Mouse (Mus musculus) heart, postnatal 36 days (tissue): ENCODE measurements around the gene Gm44596. TPM values are rescaled to one million over a fixed set of nuclear protein-coding genes. Genes with fewer than 3 reads are reported as not detected.
"Not testable (repeated sequence)": the region's sequence is repeated elsewhere in the genome, so short reads cannot be mapped to it uniquely, and the experiment has no call there.

Experiments
- DNase-seq, 2 experiments: peaks; one replicate each; pipeline ENCODE4 v3.0.0; 2021 to 2022
- intact Hi-C: fragments of 180-260 bp; cut with DNase I; formaldehyde crosslinking; loops from one replicate; pipeline ENCODE4 v1.15.1; 2025
- total RNA-seq, 2 experiments: library from RNA; stranded (reverse); gene quantifications; 2 replicates each; pipeline ENCODE4 v1.2.3; 2021

Gene Gm44596
- total RNA-seq, 2 experiments from 2014 or later = not detected

DNA sequence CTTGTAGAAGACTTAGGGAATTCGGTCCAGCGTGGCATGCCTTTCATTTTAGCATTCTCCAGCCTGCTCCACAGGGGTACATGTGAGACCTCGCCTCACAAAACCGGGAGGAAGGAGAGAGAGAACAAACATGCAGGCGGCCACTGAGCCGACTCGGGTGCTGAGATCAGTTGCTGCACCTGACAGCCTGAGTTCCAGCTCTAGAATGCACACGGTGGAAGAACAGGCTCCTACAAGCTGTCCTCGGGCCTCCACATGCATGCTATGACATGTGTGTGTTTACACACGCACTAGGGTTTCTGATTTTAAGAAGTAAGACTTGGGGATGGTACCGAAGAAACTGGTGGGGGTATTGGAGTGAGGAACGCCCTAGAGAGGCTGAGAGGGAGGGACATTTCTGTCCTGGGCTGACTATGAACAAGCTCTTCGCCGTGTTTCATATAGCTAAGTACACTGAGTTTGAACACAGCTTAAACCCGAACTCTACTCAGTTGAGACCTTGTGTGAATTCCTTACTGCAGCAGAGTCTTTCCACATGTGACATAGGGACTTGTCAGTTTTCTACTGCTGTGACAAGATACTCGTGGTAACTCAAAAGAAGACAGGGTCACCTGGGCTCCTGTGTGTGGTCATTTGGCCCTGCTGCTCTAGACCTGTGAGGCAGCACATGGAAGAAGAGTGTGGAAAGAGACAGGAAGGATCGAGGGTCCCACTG is 1.2 kb downstream of the Gm44596 start:
- intact Hi-C loops = no loop called here
- no peak for DNase-seq

DNA sequence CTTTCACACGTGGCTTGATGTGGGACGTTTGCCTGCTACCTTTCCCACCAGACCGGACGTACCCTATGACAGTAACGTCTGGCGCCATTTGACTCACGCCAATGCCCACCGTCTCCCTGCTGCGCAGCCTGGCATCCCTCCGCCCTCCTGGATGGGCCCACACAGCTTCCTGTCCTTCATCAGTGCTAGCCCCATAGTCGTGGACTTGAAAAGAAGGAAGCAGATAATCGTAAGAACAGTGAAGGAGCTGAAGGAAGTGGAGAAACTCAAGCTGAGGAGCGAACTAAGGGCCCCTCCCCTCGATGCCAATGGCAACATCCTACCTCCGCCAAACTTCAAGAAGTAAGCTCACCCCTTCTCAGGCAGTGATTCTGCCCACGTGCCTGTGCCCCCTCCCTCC is 4.3 kb downstream of the Gm44596 start:
- intact Hi-C loops = loop anchor here (1.0 kb wide), 1 partner anchor 31 kb away; no protein-coding TSS in a partner anchor
- DNase-seq = no peak

- not testable (repeated sequence) for DNase-seq
- intact Hi-C loops = loop anchor here (1.0 kb wide), 1 partner anchor 30 kb away; no protein-coding TSS in a partner anchor
Measured at GRCm38 (mm10) chr6:128380594-128381167, 5.4 kb downstream of the Gm44596 start.

DNA sequence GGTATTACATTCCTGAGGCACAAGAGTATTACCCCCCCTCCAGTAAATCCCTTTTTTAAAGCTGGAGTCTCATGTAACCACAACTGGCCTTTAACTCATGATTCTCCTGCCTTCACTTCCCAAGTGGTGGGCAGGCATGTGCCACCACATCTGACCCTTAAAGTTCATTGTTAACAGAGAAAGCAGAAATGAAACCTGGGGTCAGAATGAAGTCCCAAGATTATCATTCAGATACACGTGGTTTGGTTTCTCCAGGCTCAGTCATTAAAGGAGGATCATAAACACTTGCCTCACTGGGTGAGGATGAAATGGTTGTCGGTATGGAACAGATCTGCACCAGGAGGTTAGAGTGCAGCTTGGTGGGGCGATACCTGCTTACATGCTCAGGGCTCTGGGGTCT is 6.0 kb downstream of the Gm44596 start:
- DNase-seq = no peak
- intact Hi-C loops = no loop called here

DNA sequence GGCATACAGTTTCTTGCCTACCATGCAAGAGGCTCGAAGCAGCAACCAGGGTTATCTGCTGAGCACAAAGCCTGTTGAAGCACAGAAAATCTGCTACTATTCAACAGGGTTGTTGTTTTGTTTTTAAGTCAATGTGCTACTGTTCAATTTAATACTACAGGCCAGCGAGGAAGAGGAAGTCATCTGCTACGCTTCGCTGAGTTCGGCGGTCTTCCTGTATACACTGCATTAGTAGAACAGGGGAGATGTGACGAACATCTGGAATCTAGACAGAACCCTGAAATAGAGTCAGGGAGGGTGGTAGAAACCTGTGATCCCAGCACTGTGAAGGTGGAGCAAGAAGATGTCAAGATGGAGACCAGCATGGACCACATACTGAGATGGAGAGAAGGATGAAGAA is 8.4 kb downstream of the Gm44596 start:
- intact Hi-C loops = no loop called here
- no peak for DNase-seq

DNA sequence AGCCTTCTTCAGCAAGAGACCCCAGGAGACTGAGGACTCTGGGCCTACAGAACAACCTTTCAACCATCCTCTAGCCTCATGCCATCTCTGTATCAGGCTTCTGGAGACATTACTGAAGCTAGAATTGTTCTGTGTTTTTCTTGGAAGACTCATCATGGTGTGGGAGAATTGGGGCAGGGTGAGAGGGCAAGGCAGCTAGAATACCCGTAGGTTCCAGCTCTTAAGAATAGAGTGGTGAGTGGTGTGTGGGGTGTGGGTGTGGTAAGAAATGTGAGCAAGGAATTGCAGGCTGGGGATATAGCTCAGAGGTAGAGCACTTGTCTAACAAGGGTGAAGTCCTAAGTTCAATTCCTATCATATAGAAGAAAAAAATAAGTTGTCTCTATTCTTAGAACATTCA is 9.7 kb downstream of the Gm44596 start:
- no peak for DNase-seq
- intact Hi-C loops = no loop called here

DNA sequence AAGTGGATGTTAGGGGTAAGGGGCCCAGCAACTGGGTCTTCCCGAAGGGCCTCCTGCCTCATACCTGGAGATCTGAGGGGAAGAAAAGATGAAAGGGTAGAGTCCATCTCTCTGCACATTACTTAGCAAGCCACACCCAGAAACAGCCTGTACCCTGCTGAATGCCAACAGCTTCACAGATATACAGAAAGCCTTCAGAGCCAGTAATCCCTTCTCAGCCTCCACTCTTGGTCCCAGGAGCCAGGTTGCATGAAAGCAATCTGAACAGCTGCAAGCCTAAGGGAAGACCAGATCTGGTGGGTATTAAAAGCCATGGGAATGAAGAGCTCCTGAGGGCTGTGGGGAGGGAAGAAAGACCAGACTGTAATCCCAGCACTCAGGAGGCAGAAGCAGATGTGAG is 13.9 kb downstream of the Gm44596 start:
- intact Hi-C loops = no loop called here
- DNase-seq = no peak

DNA sequence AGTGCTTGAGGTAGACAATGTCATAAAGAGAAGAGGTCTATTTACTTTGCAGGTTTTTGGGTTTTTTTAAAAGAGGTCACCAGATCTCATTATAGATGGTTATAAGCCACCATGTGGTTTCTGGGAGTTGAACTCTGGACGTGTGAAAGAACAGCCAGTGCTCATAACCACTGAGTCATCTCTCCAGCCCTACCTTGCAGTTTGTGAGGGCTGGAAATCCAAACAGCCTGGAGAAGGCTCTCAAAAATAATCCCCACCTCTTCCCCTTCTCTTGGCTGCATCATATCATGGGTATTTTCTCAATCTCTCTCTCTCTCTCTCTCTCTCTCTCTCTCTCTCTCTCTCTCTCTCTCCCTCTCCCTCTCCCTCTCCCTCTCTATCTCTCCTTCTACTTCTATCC is 15.4 kb downstream of the Gm44596 start:
- intact Hi-C loops = no loop called here
- no peak for DNase-seq

DNA sequence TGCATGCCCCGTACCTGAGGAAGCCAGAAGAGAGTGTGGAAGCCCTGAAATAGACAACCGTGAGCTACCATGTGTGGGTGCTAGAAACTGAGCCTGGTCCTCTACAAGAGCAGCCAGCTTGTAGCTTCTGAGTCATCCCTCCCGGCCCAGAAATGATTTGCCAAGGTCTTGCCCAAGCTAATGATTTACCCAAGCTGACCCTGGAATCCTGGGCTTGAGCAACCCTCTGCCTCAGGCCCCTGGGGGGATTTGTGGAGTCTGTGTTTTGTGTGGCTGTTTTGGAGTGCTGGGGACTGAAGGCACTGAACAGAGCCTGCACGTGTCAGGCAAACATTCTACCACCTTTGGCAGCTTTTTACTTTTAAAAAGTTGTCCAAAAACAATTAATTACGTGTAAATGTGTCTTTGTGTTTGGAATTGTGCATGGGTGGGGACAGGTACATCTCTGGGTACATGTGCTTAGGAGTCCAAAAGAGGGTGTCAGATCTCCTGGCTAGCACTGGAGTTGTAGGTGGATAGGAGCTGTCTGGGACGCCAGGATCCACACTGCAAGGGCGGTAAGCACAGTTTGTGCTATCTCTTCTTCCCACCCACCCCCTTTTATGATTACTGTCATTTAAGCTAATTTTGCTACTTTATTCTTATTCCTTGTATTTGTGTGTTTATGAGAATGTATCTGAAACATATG is 22.4 kb downstream of the Gm44596 start:
- no peak for DNase-seq
- intact Hi-C loops = no loop called here

DNA sequence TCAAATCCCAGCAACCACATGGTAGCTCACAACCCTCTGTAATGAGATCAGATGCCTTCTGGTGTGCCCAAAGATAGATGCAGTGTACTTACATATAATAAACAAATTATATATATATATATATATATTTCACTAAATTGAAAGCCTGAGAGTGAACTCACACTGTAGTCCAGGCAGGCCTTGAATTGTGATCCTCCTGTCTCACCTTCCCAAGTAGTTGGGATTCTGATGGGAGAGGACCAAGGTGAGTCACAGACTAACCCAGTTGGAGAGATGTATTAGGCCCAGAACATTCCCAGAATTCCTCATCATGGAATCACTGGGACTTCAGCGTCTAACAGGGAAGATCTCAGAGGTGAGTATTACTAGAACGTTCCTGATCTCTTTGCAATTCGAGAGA is 23.7 kb downstream of the Gm44596 start, which contains the start of gene Nrip2:
TSS of gene Nrip2 (plus strand) at position 301 of the 400 bp plus-strand sequence.
- no peak for DNase-seq
- intact Hi-C loops = no loop called here

GRCm38 (mm10) chr6:128399421-128400185 is 24.3 kb downstream of the Gm44596 start:
- DNase-seq = peak in 1 of 2 experiments; percentile 24
- intact Hi-C loops = no loop called here

GRCm38 (mm10) chr6:128404708-128405107 is 29.4 kb downstream of the Gm44596 start:
- DNase-seq = no peak
- intact Hi-C loops = loop anchor here (5.0 kb wide), 1 partner anchor 172 kb away; no protein-coding TSS in a partner anchor

GRCm38 (mm10) chr6:128408544-128409125 is 33.3 kb downstream of the Gm44596 start:
- DNase-seq = no peak
- intact Hi-C loops = loop anchor here (5.0 kb wide), 1 partner anchor 176 kb away; no protein-coding TSS in a partner anchor

- no peak for DNase-seq
- intact Hi-C loops = loop anchor here (1.0 to 10.0 kb wide), 2 partner anchors 30 to 206 kb away; no protein-coding TSS in a partner anchor
Measured at GRCm38 (mm10) chr6:128410305-128410704, 35.0 kb downstream of the Gm44596 start.

- intact Hi-C loops = loop anchor here (1.0 to 10.0 kb wide), 3 partner anchors 68 to 206 kb away; no protein-coding TSS in a partner anchor
Measured at GRCm38 (mm10) chr6:128411115-128411514, 35.8 kb downstream of the Gm44596 start.

GRCm38 (mm10) chr6:128416169-128416568 is 40.9 kb downstream of the Gm44596 start:
- no peak for DNase-seq
- intact Hi-C loops = loop anchor here (10.0 kb wide), 1 partner anchor 211 kb away; no protein-coding TSS in a partner anchor

More at GRCm38 (mm10) chr6:128411115-128411514, 35.8 kb downstream of the Gm44596 start:
- DNase-seq = peak; percentile 80 to 89

- DNase-seq = no peak
- intact Hi-C loops = loop anchor here (10.0 kb wide), 1 partner anchor 213 kb away; no protein-coding TSS in a partner anchor
Measured at GRCm38 (mm10) chr6:128418076-128418475, 42.8 kb downstream of the Gm44596 start.

DNA sequence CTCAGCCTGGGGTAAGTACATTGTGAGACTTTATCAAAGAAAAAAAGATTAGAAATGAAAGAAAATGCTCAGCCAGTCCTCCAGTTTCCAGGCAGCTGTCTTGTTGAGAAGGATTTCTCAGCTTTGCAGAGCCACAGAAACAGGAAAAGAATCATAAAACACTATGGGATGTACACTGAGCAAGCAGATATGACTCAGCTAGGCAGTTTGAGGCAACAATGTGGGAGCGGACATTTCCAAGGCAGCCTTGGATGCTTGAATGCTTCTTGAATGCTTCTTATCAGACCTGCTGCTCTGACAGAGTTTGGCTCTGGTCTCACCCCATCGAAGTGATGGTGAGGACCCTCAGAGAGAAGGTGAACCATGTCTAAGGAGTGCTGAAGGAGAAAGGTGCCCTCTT is 45.7 kb downstream of the Gm44596 start:
- intact Hi-C loops = loop anchor here (10.0 kb wide), 1 partner anchor 344 kb away; no protein-coding TSS in a partner anchor
- DNase-seq = no peak

DNA sequence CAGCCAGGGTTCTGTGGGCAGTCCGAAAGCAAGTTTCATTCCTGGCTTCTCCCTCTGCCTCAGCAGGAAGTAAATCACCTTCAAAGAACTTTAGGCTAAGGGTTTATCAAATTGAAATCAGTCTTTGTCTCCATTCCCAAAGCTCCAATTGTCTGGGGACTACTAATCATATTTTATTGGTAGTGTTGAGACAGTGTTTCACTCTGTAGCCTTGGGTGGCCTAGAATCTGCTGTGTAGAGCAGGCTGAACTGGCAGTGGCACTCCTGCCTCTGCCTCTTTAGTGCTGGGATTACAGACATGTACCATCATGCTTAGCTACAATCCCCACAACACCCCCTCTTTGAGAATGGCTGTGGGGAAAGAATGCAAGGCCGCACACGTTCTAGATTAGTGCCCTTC is 46.2 kb downstream of the Gm44596 start:
- intact Hi-C loops = loop anchor here (10.0 kb wide), 1 partner anchor 343 kb away; no protein-coding TSS in a partner anchor
- no peak for DNase-seq
